Mouse (Mus musculus): ENCODE results near the gene Bdp1. TPM values are rescaled to one million over a fixed set of nuclear protein-coding genes. Genes with fewer than 3 reads are reported as not detected.

Bdp1 gene
- polyA plus RNA-seq, 1 experiment from 2014 or later = 23.2 TPM

- Histone ChIP-seq H3K9ac (ENCODE audit: low read depth, low read length) (no peak overlapping the region), H3K27ac (replicated peaks; ENCODE audit: low read depth, low read length) (no peak overlapping the region), H3K36me3 (ENCODE audit: control insufficient read depth, insufficient read depth, low read length) (peaks cover 16% of the 10 kb centered on the region), H3K9me3 (ENCODE audit: control insufficient read depth, low read length) (no peaks in the 10 kb centered on the region), H3K4me1 (ENCODE audit: control insufficient read depth, insufficient read depth, low read length) (no peaks in the 10 kb centered on the region), H3K4me3 (ENCODE audit: low read depth, low read length) (no peak overlapping the region), H3K27me3 (replicated peaks; ENCODE audit: control insufficient read depth, insufficient read depth, low read length) (no peaks in the 10 kb centered on the region), H3K4me2 (ENCODE audit: low read depth, low read length) (no peak overlapping the region)
- DNase-seq (ENCODE audit: low spot score) (no peak), ATAC-seq (ENCODE audit: low read depth) (no peak)
- WGBS = 88% methylated on average over 1 of the region's 1 CpGs
Observed at GRCm38 (mm10) chr13:99983320-99983719, 120.5 kb downstream of the Bdp1 start.

GRCm38 (mm10) chr13:99979406-99979805, 124.5 kb downstream of the Bdp1 start:
- 67% methylated on average over 2 of the region's 2 CpGs for WGBS
- H3K27me3 ChIP-seq (replicated peaks; ENCODE audit: control insufficient read depth, insufficient read depth, low read length) = no peaks in the 10 kb centered on the region
- no peak overlapping the region for H3K27ac ChIP-seq (replicated peaks; ENCODE audit: low read depth, low read length)
- H3K9me3 ChIP-seq (ENCODE audit: control insufficient read depth, low read length) = no peaks in the 10 kb centered on the region
- H3K4me2 ChIP-seq (ENCODE audit: low read depth, low read length) = no peak overlapping the region
- DNase-seq (ENCODE audit: low spot score) (no peak), ATAC-seq (ENCODE audit: low read depth) (no peak)
- H3K36me3 ChIP-seq (ENCODE audit: control insufficient read depth, insufficient read depth, low read length) = peaks cover 40% of the 10 kb centered on the region
- no peaks in the 10 kb centered on the region for H3K4me1 ChIP-seq (ENCODE audit: control insufficient read depth, insufficient read depth, low read length)
- no peak overlapping the region for H3K4me3 ChIP-seq (ENCODE audit: low read depth, low read length)
- no peak overlapping the region for H3K9ac ChIP-seq (ENCODE audit: low read depth, low read length)

DNA sequence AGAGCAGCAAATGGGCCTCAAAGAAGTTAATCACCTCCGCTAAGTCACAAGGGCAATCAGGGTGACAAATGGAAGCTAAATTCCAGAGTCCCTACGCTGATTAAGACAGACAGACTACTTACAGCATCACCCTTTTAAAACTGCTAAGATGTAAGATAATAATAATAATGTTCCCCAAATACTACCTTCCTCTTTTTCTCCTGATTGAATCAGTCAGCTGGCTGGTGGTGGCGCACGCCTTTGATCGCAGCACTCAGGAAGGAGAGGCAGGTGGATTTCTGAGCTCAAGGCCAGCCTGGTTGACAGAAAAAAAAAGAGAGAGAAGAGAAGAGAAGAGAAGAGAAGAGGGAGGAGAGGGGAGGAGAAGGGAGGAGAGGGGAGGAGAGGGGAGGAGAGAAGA, 133.8 kb downstream of the Bdp1 start:
- WGBS = 86% methylated on average over 5 of the region's 5 CpGs
- Histone ChIP-seq H3K27ac (replicated peaks; ENCODE audit: low read depth, low read length) (no peak overlapping the region), H3K9ac (ENCODE audit: low read depth, low read length) (no peak overlapping the region), H3K27me3 (replicated peaks; ENCODE audit: control insufficient read depth, insufficient read depth, low read length) (no peaks in the 10 kb centered on the region), H3K4me3 (ENCODE audit: low read depth, low read length) (no peak overlapping the region), H3K36me3 (ENCODE audit: control insufficient read depth, insufficient read depth, low read length) (peaks cover 60% of the 10 kb centered on the region), H3K4me1 (ENCODE audit: control insufficient read depth, insufficient read depth, low read length) (no peaks in the 10 kb centered on the region), H3K9me3 (ENCODE audit: control insufficient read depth, low read length) (no peaks in the 10 kb centered on the region), H3K4me2 (ENCODE audit: low read depth, low read length) (no peak overlapping the region)
- DNase-seq (ENCODE audit: low spot score) (no peak), ATAC-seq (ENCODE audit: low read depth) (no peak)

Other genes with a start within 250 kb of the Bdp1 start
- 3.1 and 3.2 TPM in 2 replicates for gene Cartpt, start 203.0 kb downstream of the Bdp1 start, polyA plus RNA-seq (2014; fragmentation: Nextera tagmentation; extraction: Ambion mirVana)
- gene Mccc2, start 88.4 kb downstream of the Bdp1 start, polyA plus RNA-seq (2014; fragmentation: Nextera tagmentation; extraction: Ambion mirVana) = 37.5 and 44.2 TPM in 2 replicates
- 161 and 172 TPM in 2 replicates for gene Serf1, start 3.9 kb upstream of the Bdp1 start, polyA plus RNA-seq (2014; fragmentation: Nextera tagmentation; extraction: Ambion mirVana)
- 43.0 and 50.9 TPM in 2 replicates for gene Smn1, start 20.8 kb upstream of the Bdp1 start, polyA plus RNA-seq (2014; fragmentation: Nextera tagmentation; extraction: Ambion mirVana)
- gene Naip2, start 98.0 kb upstream of the Bdp1 start, polyA plus RNA-seq (2014; fragmentation: Nextera tagmentation; extraction: Ambion mirVana) = 0.45 and 0.54 TPM in 2 replicates
- gene Naip5, start 142.3 kb upstream of the Bdp1 start, polyA plus RNA-seq (2014; fragmentation: Nextera tagmentation; extraction: Ambion mirVana) = 0.25 TPM in 2 replicates
- 0.10 and 0.17 TPM in 2 replicates for gene Naip6, start 213.6 kb upstream of the Bdp1 start, polyA plus RNA-seq (2014; fragmentation: Nextera tagmentation; extraction: Ambion mirVana)

Measured in embryonic facial prominence, embryonic 14.5 days (tissue).